Mouse (Mus musculus) testis, adult 2 months (tissue): ENCODE results near the gene Mymx.

ENCODE experiments used
- CTCF ChIP-seq: fragments of 200-500 bp; IDR thresholded peaks from 2 replicates; pipeline ENCODE4 v1.5.1; 2012; ENCODE audit warnings: low read depth, mild to moderate bottlenecking, inconsistent platforms, low read length, moderate library complexity; ENCODE audit not compliant: control insufficient read depth, insufficient read depth, insufficient replicate concordance
- POLR2A ChIP-seq: fragments of 200-500 bp; IDR thresholded peaks from 2 replicates; pipeline ENCODE4 v1.6.1; 2012; ENCODE audit warnings: low read depth, mild to moderate bottlenecking, inconsistent platforms, low read length, moderate library complexity; ENCODE audit not compliant: control insufficient read depth

DNA sequence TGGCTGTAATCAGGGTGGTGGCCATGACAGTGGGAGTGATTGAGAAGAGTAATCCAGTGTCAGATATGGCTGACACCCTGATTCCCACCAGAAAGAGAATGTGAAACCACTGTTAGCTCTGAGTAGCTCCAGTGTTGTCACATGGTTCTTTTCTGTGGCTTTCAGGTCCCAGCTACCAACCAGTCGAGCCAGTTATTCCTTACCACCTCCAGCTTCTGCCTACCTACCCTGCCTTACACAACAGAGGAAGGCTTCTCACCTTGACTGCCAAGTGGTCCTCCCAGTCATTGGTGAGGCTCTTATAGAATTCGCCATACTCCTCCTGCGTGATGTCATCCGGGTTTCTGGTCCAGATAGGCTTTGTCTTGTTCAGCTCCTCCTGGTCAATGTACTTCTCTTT lies 31.9 kb downstream of the Mymx start:
- TF ChIP-seq POLR2A = no peak
- no peak for TF ChIP-seq CTCF
